Mouse (Mus musculus): ENCODE measurements around the gene Ccl25.
"Not testable (repeated sequence)": the region's sequence is repeated elsewhere in the genome, so short reads cannot be mapped to it uniquely, and the experiment has no call there.

The Ccl25 gene

GRCm38 (mm10) chr8:4335678-4336077, 10.7 kb downstream of the Ccl25 start:
- no peak for DNase-seq (ENCODE audit: low read depth, low spot score)

DNA sequence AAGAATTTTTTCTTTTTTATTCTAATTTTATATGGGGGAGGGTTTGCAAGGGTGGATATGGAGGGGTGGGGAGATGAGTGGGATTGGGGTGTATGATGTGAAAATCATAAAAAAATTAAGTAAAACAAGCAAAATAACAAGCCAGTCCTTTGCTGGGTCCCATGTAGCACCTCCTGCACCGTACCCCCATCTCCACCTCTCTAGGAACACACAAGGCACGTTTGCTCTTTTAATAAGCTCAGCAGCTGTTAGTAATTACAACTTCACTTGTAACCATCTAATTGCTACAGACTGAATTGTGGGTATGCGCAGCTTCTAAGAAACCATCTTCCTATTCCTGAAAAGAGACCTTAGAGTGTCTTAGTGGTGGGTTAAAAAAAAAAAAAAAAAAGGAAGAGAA, 15.2 kb downstream of the Ccl25 start:
- no peak for DNase-seq (ENCODE audit: low read depth, low spot score)

- DNase-seq (ENCODE audit: low read depth, low spot score): no peak
These were observed 22.7 kb downstream of the Ccl25 start for GRCm38 (mm10) chr8:4347661-4348060.

- no peak for DNase-seq (ENCODE audit: low read depth, low spot score)
These were observed 23.3 kb downstream of the Ccl25 start for GRCm38 (mm10) chr8:4348275-4348674.

- no peak for DNase-seq (ENCODE audit: low read depth, low spot score)
These were observed 24.3 kb downstream of the Ccl25 start for GRCm38 (mm10) chr8:4349335-4349734.

DNA sequence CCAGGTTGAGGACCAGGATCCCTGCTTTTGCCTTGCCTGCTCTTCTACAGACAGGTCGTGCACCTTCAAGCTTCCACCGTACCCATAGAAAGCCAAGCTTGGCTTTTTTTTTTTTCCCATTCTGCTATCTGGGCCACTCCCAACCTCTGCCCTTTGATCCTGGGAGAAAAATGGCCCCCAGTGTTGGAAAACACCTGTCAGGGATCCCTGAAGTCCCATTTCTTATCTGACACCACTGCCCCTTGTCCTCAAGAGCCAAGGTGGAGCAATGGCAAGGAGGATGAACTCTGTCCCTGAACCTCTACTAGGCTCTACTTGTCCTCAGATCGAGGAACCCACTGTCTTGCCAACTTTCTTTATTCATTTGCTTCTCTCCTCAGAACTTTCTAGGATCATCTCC, 25.6 kb downstream of the Ccl25 start:
- no peak for DNase-seq (ENCODE audit: low read depth, low spot score)

DNA sequence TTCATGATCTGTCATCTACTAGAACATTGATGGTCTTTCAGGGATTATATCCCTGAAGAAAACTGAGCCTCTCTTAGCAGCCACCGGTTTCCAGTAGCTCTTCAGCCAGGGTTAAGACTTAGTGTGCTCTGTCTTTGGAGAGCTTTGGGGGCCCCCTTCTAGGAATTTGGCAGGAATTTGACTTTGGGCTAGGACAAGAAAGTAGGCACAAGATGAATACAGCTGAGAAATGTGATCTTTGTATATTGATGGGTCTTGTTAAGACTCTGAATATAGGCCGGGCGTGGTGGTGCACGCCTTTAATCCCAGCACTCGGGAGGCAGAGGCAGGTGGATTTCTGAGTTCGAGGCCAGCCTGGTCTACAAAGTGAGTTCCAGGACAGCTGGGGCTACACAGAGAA, 27.6 kb downstream of the Ccl25 start:
- DNase-seq (ENCODE audit: low read depth, low spot score): not testable (repeated sequence)

- no peak for DNase-seq (ENCODE audit: low read depth, low spot score)
These were observed 28.7 kb downstream of the Ccl25 start for GRCm38 (mm10) chr8:4353741-4354140.

DNA sequence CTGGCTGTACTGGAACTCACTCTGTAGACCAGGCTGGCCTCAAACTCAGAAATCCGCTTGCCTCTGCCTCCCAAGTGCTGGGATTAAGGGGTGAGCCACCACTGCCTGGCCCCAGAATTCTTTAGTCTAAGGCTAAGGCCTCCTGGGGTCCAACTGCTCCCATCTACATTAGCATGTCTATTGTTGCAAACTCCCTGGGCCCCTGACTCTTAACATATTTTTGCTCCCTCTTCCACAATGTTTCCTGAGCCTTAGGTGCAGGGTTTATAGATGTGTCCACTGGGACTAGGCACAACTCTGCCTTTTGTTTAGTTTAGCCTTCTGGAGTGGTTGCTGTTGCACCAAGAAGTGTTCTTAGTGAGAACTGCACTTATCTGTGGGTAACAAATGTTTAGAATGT, 29.5 kb downstream of the Ccl25 start:
- no peak for DNase-seq (ENCODE audit: low read depth, low spot score)

DNA sequence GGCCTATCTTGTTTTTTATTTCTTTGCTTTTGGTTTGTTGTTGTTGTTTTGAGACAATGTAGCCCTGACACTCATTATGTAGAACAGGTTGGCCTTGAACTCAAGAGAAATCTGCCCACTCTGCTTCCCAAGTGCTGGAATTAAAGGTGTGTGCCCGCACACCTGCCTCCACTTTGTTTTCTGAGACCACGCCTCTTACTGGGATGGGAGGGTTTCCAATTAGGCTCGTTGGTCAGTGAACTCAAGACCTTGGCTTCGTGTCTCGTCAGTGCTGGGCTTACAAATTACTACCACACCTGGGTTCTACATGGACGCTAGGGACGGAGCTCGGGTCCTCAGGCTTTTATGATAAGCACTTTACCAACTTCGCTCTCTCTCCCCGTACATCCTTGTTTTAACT, 30.4 kb downstream of the Ccl25 start:
- DNase-seq (ENCODE audit: low read depth, low spot score): no peak

DNA sequence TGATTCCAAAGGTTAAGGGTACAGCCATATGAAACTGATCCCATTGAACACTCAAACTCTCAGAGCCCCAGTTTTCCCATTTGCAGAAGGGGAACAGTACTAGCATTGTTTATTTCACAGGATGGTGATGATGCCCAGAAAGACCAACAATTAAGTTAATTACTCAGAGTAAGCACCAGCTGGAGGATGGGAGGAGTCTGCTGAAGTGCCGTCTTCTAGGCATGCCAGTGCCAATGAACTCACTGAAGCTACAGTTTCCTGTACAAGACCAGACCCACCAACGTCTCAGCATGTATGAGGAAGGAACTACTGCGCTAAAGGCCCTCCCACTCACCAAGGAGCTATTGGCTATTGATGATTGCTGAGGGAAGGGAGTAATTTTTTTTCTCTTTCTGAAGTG, 34.4 kb downstream of the Ccl25 start:
- no peak for DNase-seq (ENCODE audit: low read depth, low spot score)

DNA sequence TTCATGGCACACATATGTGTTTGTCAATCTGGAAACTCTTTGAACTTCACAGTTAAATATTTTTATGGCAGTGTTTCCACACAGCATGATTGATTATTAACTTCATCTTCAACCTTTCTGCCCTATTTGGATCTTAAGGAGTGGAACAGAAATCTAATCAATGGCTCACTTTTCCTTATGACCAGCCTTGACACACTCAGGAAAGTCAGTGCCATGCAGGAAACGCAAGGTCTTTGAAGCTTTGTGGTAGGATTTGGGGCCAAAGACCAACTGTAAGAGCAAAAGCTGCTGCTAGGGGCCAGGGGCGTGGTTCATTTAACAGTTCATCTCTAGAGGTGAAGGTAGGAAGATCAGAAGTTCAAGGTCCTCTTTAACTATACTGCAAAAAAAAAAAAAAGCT, 35.9 kb downstream of the Ccl25 start:
- no peak for DNase-seq (ENCODE audit: low read depth, low spot score)

GRCm38 (mm10) chr8:4366189-4366588, 41.2 kb downstream of the Ccl25 start:
- DNase-seq (ENCODE audit: low read depth, low spot score): no peak

DNA sequence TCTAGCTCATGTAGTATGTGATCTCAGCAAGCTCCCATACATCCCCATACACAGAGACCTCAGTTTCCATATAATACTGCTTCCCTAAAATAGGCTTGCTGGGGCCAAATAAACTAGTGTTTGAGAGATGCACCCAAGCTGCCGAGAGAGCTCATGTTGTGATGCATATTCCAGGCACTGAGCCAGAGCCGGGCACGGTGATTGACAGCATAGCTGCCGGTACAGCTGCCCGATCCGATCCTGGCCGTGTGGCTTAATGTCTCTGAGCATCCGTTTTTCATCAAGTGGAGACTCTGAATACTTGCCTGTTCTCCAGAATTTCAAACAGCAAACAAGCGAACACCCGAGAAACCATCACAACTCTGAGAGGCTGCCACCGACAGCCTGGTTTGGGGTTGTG, 42.8 kb downstream of the Ccl25 start:
- no peak for DNase-seq (ENCODE audit: low read depth, low spot score)

- no peak for DNase-seq (ENCODE audit: low read depth, low spot score)
These were observed 43.5 kb downstream of the Ccl25 start for GRCm38 (mm10) chr8:4368470-4368869.

- DNase-seq (ENCODE audit: low read depth, low spot score): no peak
These were observed 45.1 kb downstream of the Ccl25 start for GRCm38 (mm10) chr8:4370078-4370477.

DNA sequence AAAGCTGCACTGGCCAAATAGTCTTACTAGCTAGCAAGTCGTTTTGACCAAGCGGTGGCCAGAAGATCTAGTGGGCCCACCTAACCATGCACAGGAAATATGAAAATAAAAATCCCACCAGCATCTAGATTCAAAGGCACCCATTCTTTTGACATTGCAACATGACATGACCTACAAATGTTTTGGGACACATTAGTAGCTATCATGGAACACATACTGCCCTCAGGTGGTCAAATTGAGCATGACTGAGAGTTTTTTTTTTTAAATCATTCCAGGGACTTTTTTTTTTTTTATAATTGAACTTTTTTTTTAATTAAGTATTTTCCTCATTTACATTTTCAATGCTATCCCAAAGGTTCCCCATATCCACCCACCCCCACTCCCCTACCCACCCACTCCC, 47.6 kb downstream of the Ccl25 start:
- no peak for DNase-seq (ENCODE audit: low read depth, low spot score)

GRCm38 (mm10) chr8:4401442-4401841, 76.4 kb downstream of the Ccl25 start:
- no peak for DNase-seq (ENCODE audit: low read depth, low spot score)

GRCm38 (mm10) chr8:4403960-4404879, 79.2 kb downstream of the Ccl25 start:
- DNase-seq (ENCODE audit: low read depth, low spot score): no peak

DNA sequence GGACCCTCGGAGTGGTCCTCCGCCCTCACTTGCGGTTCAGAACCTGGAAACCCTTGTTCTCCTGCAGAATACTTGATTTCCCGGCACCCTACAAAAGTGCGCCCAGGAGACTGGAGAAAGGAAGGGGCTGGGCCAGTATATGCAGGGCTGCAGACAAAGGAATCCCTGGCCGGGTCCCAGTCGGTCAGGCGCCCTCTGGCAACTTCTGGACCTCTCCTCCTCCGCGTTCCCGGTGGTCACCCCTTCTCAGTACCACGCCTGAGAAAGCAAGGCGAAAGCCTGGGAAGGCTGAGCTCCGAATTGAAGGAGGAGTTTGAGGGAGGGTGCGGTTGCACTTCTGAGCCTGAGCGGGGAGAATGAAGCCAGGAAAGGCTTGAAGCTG, 79.9 kb downstream of the Ccl25 start:
- DNase-seq (ENCODE audit: low read depth, low spot score): no peak

GRCm38 (mm10) chr8:4408425-4408824, 83.4 kb downstream of the Ccl25 start:
- DNase-seq (ENCODE audit: low read depth, low spot score): not testable (repeated sequence)

All from retina, postnatal 7 days (tissue).